Mouse (Mus musculus) forebrain, embryonic 10.5 days (tissue): Measurements from ENCODE around the gene Aifm2. TPM values are rescaled to one million over a fixed set of nuclear protein-coding genes. Genes with fewer than 3 reads are reported as not detected.

Source experiments
- DNase-seq: peaks from one replicate; pipeline ENCODE4 v3.0.0-alpha.2; 2017; ENCODE audit warnings: low spot score; ENCODE audit errors: extremely low spot score
- H3K27ac ChIP-seq: fragments of 300-500 bp; sonication (generic); 2 replicates; pipeline ENCODE4 v1.5.1; 2016; ENCODE audit warnings: mild to moderate bottlenecking
- H3K27me3 ChIP-seq: fragments of 300-500 bp; sonication (generic); 2 replicates; pipeline ENCODE4 v1.6.1; 2016; ENCODE audit warnings: mild to moderate bottlenecking; ENCODE audit not compliant: poor library complexity, severe bottlenecking
- H3K36me3 ChIP-seq: fragments of 300-500 bp; sonication (generic); replicated peaks from 2 replicates; pipeline ENCODE4 v1.6.1; 2016; ENCODE audit warnings: mild to moderate bottlenecking, moderate library complexity
- H3K4me1 ChIP-seq: fragments of 300-500 bp; sonication (generic); 2 replicates; pipeline ENCODE4 v1.6.1; 2016
- H3K4me3 ChIP-seq: fragments of 300-500 bp; sonication (generic); 2 replicates; pipeline ENCODE4 v1.5.1; 2016; ENCODE audit warnings: mild to moderate bottlenecking, moderate library complexity
- H3K9me3 ChIP-seq: fragments of 300-500 bp; sonication (generic); 2 replicates; pipeline ENCODE4 v1.6.1; 2016; ENCODE audit warnings: mild to moderate bottlenecking, moderate library complexity
- WGBS: fragments of 180-500 bp; shearing (Covaris S2); methylation state at CpG from one replicate; pipeline ENCODE4 v1.1.7; 2016; 5-methylcytosine and 5-hydroxymethylcytosine counted together
- polyA plus RNA-seq: library from polyadenylated mRNA; unstranded; fragments of >200 nt; fragmentation: Nextera tagmentation; extraction: Ambion mirVana; gene quantifications from 2 replicates; pipeline ENCODE4 v1.2.1, GENCODE M21; 2016

Gene Aifm2
- polyA plus RNA-seq, 1 experiment from 2014 or later, result 8.9 TPM

DNA sequence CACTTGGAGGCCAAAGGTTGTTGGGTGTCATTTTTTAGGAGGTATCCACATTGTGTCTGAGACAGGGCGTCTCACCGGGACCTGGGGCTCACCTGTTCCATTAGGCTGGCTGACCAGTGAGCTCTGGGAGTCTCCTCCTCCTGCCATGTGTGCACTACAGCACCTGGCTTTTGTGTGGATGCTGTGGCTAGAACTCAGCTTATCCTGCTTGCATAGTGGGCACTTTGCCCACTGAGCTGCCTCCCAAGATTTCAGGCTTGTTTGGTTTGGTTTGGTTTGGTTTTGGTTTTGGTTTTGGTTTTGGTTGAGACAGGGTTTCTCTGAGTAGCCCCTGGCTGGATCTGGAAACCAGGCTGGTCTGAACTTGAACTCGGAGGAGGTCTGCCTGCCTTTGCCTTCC lies 7.2 kb downstream of the Aifm2 start:
- Histone ChIP-seq H3K36me3 (no peaks in the 10 kb centered on the region), H3K27me3 (no peaks in the 10 kb centered on the region; the same call in 1 of the 2 replicates), H3K27ac (no peak overlapping the region), H3K4me3 (no peak overlapping the region), H3K4me1 (no peaks in the 10 kb centered on the region), H3K9me3 (no peaks in the 10 kb centered on the region; the same call in 1 of the 2 replicates)
- DNase-seq, result no peak
- WGBS, result 87% methylated on average over 3 of the region's 3 CpGs

DNA sequence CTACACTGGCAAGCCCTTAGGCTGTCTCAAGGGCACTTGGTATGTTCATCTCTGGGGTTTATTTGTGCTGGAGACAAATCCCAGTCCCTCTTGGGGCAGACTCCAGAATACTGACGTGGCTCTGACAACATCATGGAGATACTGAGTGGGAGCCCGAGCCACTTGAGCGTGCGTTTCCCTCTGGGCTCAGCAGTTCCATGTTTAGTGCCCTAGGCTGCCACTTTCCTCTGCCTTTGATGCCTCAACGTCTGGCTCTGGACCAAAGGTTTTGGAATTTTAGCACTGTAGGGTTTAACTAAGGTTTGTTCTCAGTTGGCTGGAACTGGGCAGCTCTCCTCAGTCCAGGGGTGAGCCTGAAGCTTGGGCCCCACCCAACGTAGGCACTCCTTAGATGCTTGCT lies 8.2 kb downstream of the Aifm2 start:
- H3K4me3 ChIP-seq, result no peak overlapping the region
- no peaks in the 10 kb centered on the region for H3K4me1 ChIP-seq
- 74% methylated on average over 6 of the region's 6 CpGs for WGBS
- H3K36me3 ChIP-seq, result no peaks in the 10 kb centered on the region
- DNase-seq, result no peak
- no peaks in the 10 kb centered on the region for H3K27me3 ChIP-seq
- H3K9me3 ChIP-seq, result no peaks in the 10 kb centered on the region; the same call in 1 of the 2 replicates
- no peak overlapping the region for H3K27ac ChIP-seq

DNA sequence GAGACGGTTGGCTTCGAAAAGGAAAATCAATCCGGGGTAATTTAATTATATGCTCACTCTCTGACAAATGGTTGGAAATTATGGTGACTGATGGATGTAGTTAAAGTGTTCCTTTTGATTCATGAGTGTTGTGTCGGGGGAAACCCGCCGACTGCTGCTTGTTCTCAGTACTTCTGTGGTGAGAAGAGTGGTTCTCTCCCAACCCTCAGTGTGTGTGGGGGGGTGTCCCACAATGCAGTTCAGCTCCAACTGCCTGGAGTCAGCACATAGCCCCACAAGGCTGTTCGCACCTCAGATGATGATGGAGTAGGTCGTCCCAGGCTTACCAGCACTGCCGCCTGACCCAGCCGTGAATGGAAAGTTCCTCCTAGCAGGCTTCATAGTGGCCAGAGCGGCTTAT lies 14.1 kb downstream of the Aifm2 start:
- H3K36me3 ChIP-seq, result peaks cover 6% of the 10 kb centered on the region; the same call in 1 of the 2 replicates
- H3K27ac ChIP-seq, result no peak overlapping the region
- H3K9me3 ChIP-seq, result 0 out of 2 replicates have a peak, but pooled peaks cover 3% of the 10 kb centered on the region
- H3K4me3 ChIP-seq, result no peak overlapping the region
- 88% methylated on average over 11 of the region's 11 CpGs for WGBS
- no peaks in the 10 kb centered on the region for H3K27me3 ChIP-seq
- no peak for DNase-seq
- no peaks in the 10 kb centered on the region for H3K4me1 ChIP-seq

DNA sequence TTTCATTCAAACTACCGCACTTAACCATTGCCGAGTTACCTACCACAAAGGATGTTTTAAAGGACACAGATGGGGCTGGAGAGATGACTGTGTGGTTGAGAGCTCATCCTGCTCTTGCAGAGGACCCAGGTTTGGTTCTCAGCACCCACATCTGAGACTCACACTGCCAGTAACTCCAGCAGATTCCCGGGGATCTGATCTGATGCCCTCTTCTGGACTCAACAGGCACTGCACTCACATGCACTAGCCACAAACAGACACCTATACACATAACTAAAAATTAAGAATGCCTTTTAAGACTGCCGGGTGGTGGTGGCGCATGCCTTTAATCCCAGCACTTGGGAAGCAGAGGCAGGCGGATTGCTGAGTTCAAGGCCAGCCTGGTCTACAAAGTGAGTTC lies 15.1 kb downstream of the Aifm2 start:
- Histone ChIP-seq H3K27me3 (no peaks in the 10 kb centered on the region), H3K9me3 (0 out of 2 replicates have a peak, but pooled peaks cover 3% of the 10 kb centered on the region)
- WGBS, result 95% methylated on average over 6 of the region's 6 CpGs

DNA sequence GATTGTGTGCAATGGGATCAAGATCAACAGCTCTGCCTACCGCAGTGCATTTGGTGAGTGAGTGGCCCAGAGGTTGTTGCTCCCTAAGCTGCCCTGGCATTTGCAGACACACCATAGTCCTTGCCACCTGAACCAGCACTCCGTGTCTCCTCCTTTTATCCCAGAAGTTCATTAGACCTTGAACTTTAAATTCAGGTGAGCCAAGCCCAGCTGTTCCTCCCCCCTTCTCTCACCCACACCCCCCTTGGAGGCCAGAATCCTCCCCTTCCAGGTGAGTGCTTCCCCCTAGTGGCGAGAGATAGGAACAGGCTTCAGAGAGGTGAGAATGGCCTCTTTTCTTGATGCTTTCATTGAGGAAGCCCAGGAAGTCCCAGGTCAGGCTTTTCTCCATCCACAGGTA lies 19.3 kb downstream of the Aifm2 start:
- Histone ChIP-seq H3K4me3 (no peak overlapping the region), H3K27ac (no peak overlapping the region), H3K4me1 (no peaks in the 10 kb centered on the region), H3K36me3 (peaks cover 38% of the 10 kb centered on the region), H3K9me3 (0 out of 2 replicates have a peak, but pooled peaks cover 3% of the 10 kb centered on the region), H3K27me3 (no peaks in the 10 kb centered on the region)
- DNase-seq, result peak; percentile 29
- 43% methylated on average over 3 of the region's 3 CpGs for WGBS

More for the DNA sequence above, 15.1 kb downstream of the Aifm2 start:
- no peak for DNase-seq
- H3K4me1 ChIP-seq, result no peaks in the 10 kb centered on the region
- H3K27ac ChIP-seq, result no peak overlapping the region
- peaks cover 6% of the 10 kb centered on the region; the same call in 1 of the 2 replicates for H3K36me3 ChIP-seq
- no peak overlapping the region for H3K4me3 ChIP-seq

DNA sequence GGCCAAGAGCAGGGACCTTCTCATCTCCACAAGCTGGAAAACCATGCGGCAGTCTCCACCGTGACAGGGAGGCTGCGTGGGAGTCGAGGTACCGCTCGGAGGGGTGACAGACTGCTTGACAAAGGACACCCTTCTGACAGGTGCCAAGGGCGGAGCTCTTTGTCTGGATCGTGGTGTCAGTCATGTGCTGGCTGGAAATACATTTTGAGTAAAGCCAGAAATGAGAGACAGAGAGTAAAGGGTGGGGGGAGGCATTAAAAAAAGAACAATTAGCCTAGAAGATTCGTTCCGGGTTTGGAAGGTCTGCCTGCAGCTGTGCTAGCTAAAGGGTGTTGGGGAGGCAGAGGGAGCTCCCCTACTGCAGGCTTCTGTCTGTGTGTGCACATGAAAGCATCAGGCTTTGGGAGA lies 21.6 kb downstream of the Aifm2 start:
- Histone ChIP-seq H3K4me1 (no peaks in the 10 kb centered on the region), H3K27me3 (no peaks in the 10 kb centered on the region), H3K27ac (no peak overlapping the region), H3K9me3 (no peaks in the 10 kb centered on the region), H3K36me3 (peaks cover 55% of the 10 kb centered on the region), H3K4me3 (no peak overlapping the region)
- 82% methylated on average over 10 of the region's 10 CpGs for WGBS
- DNase-seq, result no peak

DNA sequence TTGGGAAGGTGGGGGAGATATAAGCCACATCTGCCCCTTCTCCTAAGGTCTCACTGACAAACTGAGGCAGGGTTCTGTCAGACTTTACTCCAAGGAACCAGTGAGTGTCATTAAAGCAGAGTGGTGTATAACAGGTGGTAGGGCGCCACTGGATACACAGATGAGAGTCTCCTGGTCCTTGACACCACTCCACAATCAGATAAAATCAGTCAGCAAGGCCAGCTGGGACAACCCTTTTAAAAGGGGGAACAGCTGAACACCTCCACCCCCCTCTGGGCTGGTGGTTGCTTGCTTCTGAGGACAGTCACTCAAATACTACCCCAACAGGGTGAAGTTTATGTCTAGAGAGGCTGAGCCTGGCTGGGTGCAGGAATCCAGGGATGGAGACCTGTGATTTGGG lies 22.5 kb downstream of the Aifm2 start:
- Histone ChIP-seq H3K36me3 (peaks cover 64% of the 10 kb centered on the region), H3K27me3 (no peaks in the 10 kb centered on the region), H3K27ac (no peak overlapping the region), H3K4me3 (no peak overlapping the region), H3K9me3 (no peaks in the 10 kb centered on the region), H3K4me1 (no peaks in the 10 kb centered on the region)
- no peak for DNase-seq
- WGBS, result 82% methylated on average over 1 of the region's 1 CpGs

DNA sequence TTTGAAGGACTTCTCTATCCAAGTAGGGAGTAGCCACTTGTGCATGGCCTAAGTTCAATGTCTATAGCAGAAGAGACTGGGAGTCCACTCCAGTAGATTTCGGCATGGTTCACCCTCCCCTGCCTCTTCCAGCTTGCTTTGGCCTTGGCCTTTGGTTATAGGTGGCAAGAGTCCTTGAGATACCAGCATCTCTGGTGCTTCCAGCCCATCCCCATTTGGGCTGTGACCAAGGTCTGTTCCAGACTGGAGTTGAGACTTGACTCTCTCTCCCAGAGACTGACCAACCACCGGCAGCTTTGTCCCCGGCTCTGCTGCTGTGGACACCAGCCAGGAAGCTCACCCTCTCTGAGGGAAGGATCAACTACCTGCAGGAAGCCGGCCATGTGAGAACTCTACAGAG lies 23.1 kb downstream of the Aifm2 start:
- Histone ChIP-seq H3K36me3 (peaks cover 70% of the 10 kb centered on the region), H3K4me3 (no peak overlapping the region), H3K9me3 (no peaks in the 10 kb centered on the region), H3K27ac (no peak overlapping the region), H3K4me1 (no peaks in the 10 kb centered on the region), H3K27me3 (no peaks in the 10 kb centered on the region)
- DNase-seq, result no peak
- 95% methylated on average over 4 of the region's 4 CpGs for WGBS

DNA sequence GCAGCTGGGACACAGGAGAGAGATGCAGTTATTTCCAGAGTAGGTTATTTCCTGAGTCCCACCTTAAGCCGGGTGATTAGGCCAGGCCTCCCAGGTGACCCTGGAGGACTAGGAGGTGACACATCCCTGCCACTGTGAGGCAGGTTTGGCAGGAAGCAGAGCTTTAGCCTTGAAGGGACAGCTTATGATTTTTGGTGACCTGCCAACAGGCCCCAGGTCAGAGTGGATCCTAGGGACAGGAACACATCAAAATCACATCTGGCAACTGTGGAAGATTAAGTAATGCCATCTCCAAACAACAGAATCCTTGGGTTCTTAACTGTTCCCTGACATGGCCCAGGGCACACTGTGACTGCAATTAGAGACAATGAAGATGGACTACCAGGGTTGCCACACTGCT lies 26.2 kb downstream of the Aifm2 start:
- Histone ChIP-seq H3K9me3 (peaks cover 8% of the 10 kb centered on the region; the same call in 1 of the 2 replicates), H3K27ac (no peak overlapping the region), H3K27me3 (no peaks in the 10 kb centered on the region), H3K4me1 (no peaks in the 10 kb centered on the region), H3K36me3 (peaks cover 100% of the 10 kb centered on the region), H3K4me3 (no peak overlapping the region)
- 94% methylated on average over 1 of the region's 1 CpGs for WGBS
- no peak for DNase-seq

DNA sequence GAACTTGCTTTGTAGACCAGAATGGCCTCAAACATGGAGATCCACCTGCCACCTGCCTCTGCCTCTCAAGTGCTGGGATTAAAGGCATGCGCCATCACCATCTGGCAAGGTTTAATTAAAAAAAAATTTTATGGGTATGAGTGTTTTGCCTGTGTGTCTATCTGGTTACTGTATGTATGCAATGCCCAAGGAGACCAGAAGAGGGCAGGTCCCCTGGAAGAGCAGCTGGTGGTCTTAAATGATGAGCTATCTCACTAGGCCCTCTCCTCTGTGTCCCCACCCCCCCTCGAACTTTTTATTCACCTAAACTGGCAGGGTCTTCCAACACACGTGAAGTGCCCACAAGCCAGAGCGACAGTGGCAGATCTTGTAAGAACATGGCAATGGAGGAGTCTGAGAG lies 26.8 kb downstream of the Aifm2 start:
- Histone ChIP-seq H3K36me3 (peaks cover 100% of the 10 kb centered on the region), H3K9me3 (peaks cover 8% of the 10 kb centered on the region; the same call in 1 of the 2 replicates), H3K27ac (no peak overlapping the region), H3K4me1 (no peaks in the 10 kb centered on the region), H3K27me3 (no peaks in the 10 kb centered on the region), H3K4me3 (no peak overlapping the region)
- no peak for DNase-seq
- 93% methylated on average over 4 of the region's 4 CpGs for WGBS

DNA sequence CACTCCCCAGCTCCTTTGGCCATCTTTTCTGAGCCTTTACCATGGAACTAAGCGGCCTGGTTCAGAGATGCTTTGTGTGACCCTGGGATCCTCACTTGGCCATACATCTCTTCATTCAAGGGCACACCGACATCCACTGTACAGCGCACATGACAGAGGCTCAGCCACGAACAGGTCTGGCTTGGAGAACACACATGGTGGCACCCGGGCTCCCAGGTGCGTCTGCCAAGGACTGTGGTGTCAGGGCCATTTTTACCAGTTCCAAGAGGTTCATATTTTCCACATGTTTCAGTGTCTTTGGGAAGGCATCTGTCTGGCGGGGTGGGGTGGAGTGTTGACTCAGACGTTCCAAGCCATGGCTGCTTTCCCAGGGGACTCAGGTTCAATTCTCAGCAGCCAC lies 27.3 kb downstream of the Aifm2 start:
- Histone ChIP-seq H3K4me1 (no peaks in the 10 kb centered on the region), H3K27me3 (no peaks in the 10 kb centered on the region), H3K27ac (no peak overlapping the region), H3K4me3 (no peak overlapping the region), H3K36me3 (peaks cover 100% of the 10 kb centered on the region), H3K9me3 (peaks cover 8% of the 10 kb centered on the region; the same call in 1 of the 2 replicates)
- WGBS, result 92% methylated on average over 8 of the region's 8 CpGs
- DNase-seq, result no peak

DNA sequence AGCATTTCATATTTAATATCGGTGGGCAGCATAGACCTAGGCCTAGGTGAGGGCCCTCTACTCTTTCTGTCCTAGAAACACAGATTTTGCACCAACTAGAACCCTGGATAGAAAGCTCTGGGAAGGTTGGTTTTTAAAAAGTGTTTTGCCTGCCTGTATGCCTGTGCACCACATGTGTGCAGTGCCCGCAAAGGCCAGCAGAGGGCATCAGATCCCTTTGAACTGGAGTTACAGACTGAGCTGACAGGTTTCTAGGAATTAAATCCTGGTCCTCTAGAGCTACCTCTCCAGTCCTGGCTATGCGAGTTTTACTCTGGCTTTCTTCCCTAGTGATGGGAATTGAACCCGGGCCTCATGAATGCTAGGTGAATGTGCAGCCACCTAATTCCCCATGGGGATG lies 30.1 kb downstream of the Aifm2 start:
- Histone ChIP-seq H3K27me3 (no peaks in the 10 kb centered on the region), H3K36me3 (peaks cover 99% of the 10 kb centered on the region), H3K9me3 (peaks cover 8% of the 10 kb centered on the region; the same call in 1 of the 2 replicates), H3K27ac (no peak overlapping the region), H3K4me1 (no peaks in the 10 kb centered on the region), H3K4me3 (no peak overlapping the region)
- WGBS, result 89% methylated on average over 4 of the region's 4 CpGs
- peak; percentile 35 for DNase-seq

DNA sequence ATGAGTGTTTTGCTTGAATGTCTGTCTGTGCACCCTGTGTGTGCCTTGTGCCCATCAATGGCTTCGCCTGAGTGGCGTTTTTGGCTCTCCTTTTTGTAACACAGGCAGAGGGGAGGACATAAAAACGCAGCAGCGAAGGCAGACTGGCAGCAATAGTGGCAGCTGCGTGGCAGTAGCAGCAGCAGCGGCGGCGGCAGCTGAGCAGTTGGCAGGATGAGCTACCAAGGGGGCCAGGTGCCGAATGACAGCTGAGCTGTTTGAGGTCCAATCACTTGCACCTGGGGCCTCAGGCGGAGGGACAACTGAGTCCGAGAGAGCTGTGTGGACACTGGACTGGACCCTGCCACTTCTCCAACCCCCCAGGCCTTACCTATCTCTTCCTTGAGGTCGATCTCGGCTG lies 32.2 kb downstream of the Aifm2 start:
- Histone ChIP-seq H3K36me3 (peaks cover 99% of the 10 kb centered on the region), H3K9me3 (peaks cover 8% of the 10 kb centered on the region; the same call in 1 of the 2 replicates), H3K4me3 (no peak overlapping the region), H3K27me3 (no peaks in the 10 kb centered on the region), H3K27ac (no peak overlapping the region), H3K4me1 (no peaks in the 10 kb centered on the region)
- DNase-seq, result no peak
- WGBS, result 93% methylated on average over 13 of the region's 13 CpGs

DNA sequence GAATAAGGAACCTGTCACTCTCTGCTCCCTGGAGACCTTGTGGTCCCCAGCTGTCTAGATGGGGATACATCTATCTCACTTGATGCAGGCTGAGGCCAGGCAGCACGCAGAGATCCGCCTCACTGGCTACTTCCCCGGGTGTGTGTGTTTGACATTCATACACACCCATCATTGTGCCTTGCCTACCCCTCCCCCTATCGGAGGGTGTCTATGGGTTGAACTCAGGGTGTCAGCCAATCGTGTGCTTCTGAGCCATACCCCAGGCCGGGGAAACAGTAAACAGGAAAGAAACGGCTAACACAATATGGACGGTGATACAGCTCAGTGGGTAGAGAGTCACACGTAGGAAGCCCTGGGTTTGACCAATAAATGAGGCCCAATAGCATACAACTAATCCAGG lies 35.0 kb downstream of the Aifm2 start:
- H3K27me3 ChIP-seq, result no peaks in the 10 kb centered on the region
- H3K4me1 ChIP-seq, result no peaks in the 10 kb centered on the region
- H3K9me3 ChIP-seq, result peaks cover 6% of the 10 kb centered on the region; the same call in 1 of the 2 replicates
- H3K27ac ChIP-seq, result no peak overlapping the region
- H3K36me3 ChIP-seq, result peaks cover 99% of the 10 kb centered on the region
- H3K4me3 ChIP-seq, result no peak overlapping the region
- WGBS, result 91% methylated on average over 9 of the region's 9 CpGs
- no peak for DNase-seq
